Mouse (Mus musculus) lung, postnatal 0 days (tissue): ENCODE data around the gene Folr1. TPM values are rescaled to one million over a fixed set of nuclear protein-coding genes. Genes with fewer than 3 reads are reported as not detected.
A peak's percentile ranks its signal among the peaks of the same experiment; 100 is the strongest.

Experiments used
- ATAC-seq: fragments of 200-750 bp; cut with Nextera tagmentation; 2 replicates; pipeline ENCODE4 v1.8.0; 2017; ENCODE audit warnings: moderate library complexity
- DNase-seq: peaks from one replicate; pipeline ENCODE4 v3.0.0-alpha.2; 2016; ENCODE audit warnings: low spot score
- H3K27ac ChIP-seq: fragments of 300-500 bp; sonication (generic); 2 replicates; pipeline ENCODE4 v1.5.1; 2014; ENCODE audit warnings: antibody characterized with exemption, mild to moderate bottlenecking, low read length, mixed read lengths
- H3K27me3 ChIP-seq: fragments of 300-500 bp; sonication (generic); replicated peaks from 2 replicates; pipeline ENCODE4 v1.6.1; 2014; ENCODE audit warnings: low read length, mixed read lengths; ENCODE audit not compliant: insufficient read depth
- H3K36me3 ChIP-seq: fragments of 300-500 bp; sonication (generic); 2 replicates; pipeline ENCODE4 v1.6.1; 2014; ENCODE audit warnings: low read length, mixed read lengths; ENCODE audit not compliant: insufficient read depth
- H3K4me1 ChIP-seq: fragments of 300-500 bp; sonication (generic); 2 replicates; pipeline ENCODE4 v1.6.1; 2014; ENCODE audit warnings: antibody characterized with exemption, low read depth, low read length, mixed read lengths; ENCODE audit not compliant: insufficient read depth
- H3K4me2 ChIP-seq: fragments of 300-500 bp; sonication (generic); replicated peaks from 2 replicates; pipeline ENCODE4 v1.6.1; 2014; ENCODE audit warnings: low read depth, mild to moderate bottlenecking, low read length, moderate library complexity, mixed read lengths
- H3K4me3 ChIP-seq: fragments of 300-500 bp; sonication (generic); 2 replicates; pipeline ENCODE4 v1.5.1; 2014; ENCODE audit warnings: low read depth, low read length
- H3K9ac ChIP-seq: fragments of 300-500 bp; sonication (generic); replicated peaks from 2 replicates; pipeline ENCODE4 v1.6.1; 2014; ENCODE audit warnings: low read depth, mild to moderate bottlenecking
- H3K9me3 ChIP-seq: fragments of 300-500 bp; sonication (generic); 2 replicates; pipeline ENCODE4 v1.6.1; 2016; ENCODE audit warnings: low read length, mixed read lengths
- CTCF ChIP-seq: IDR thresholded peaks from 2 replicates; pipeline ENCODE4 v1.5.1; 2016; ENCODE audit warnings: antibody characterized with exemption, mild to moderate bottlenecking
- EP300 ChIP-seq: IDR thresholded peaks from 2 replicates; pipeline ENCODE4 v1.6.1; 2016; ENCODE audit warnings: antibody characterized with exemption, mild to moderate bottlenecking, control low read depth
- WGBS: fragments of 180-500 bp; shearing (Covaris S2); extraction: QIAGEN DNeasy Blood & Tissue Kit; methylation state at CpG from one replicate; pipeline ENCODE4 v1.1.7; 2014; 5-methylcytosine and 5-hydroxymethylcytosine counted together
- polyA plus RNA-seq: library from polyadenylated mRNA; unstranded; fragments of >200 nt; fragmentation: Nextera tagmentation; extraction: Ambion mirVana; gene quantifications from 2 replicates; pipeline ENCODE4 v1.2.1, GENCODE M21; 2015

Gene Folr1
- polyA plus RNA-seq, 1 experiment from 2014 or later: 0.95 TPM

GRCm38 (mm10) chr7:101866491-101867265, 3.9 kb downstream of the Folr1 start:
- ATAC-seq (no peak), DNase-seq (no peak)
- no peaks in the 10 kb centered on the region for H3K27me3 ChIP-seq
- H3K4me2 ChIP-seq: no peak overlapping the region
- no peak for TF ChIP-seq EP300
- WGBS: 78% methylated on average over 11 of the region's 11 CpGs
- no peak overlapping the region for H3K9ac ChIP-seq
- H3K9me3 ChIP-seq: no peaks in the 10 kb centered on the region
- H3K4me1 ChIP-seq: no peaks in the 10 kb centered on the region
- H3K36me3 ChIP-seq: no peaks in the 10 kb centered on the region
- H3K27ac ChIP-seq: no peak overlapping the region
- no peak overlapping the region for H3K4me3 ChIP-seq

GRCm38 (mm10) chr7:101863415-101863814, 7.2 kb downstream of the Folr1 start, which contains the start of gene Anapc15:
Anapc15 (plus strand) TSS chr7:101863715.
- DNase-seq (no peak), ATAC-seq (no peak)
- Histone ChIP-seq H3K9me3 (no peaks in the 10 kb centered on the region), H3K4me3 (no peak within 1 kb of the TSS), H3K36me3 (no peaks in the 10 kb centered on the region), H3K4me2 (no peak within 1 kb of the TSS), H3K9ac (no peak within 1 kb of the TSS), H3K4me1 (no peaks in the 10 kb centered on the region), H3K27me3 (no peaks in the 10 kb centered on the region), H3K27ac (no peak within 1 kb of the TSS)
- 63% methylated on average over 3 of the region's 3 CpGs for WGBS
- TF ChIP-seq EP300: no peak
- TF ChIP-seq CTCF: no peak

DNA sequence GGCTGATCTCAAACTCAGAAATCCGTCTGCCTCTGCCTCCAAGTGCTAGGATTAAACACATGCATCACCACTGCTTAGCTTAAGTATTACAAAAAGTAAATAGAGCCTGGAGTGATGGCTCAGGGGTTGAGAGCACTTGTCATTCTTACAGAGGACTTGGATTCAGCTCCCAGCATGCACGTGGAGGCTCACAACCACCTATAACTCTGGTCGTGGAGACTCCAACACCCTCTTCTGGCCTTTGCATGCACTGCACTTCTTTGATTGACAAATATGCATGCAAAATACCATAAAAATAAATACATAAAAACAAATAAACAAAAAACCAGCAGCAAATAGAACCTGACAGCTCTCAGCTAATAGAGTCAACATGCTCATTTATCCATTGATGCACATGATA, 8.3 kb downstream of the Folr1 start:
- no peaks in the 10 kb centered on the region for H3K27me3 ChIP-seq
- no peaks in the 10 kb centered on the region for H3K4me1 ChIP-seq
- TF ChIP-seq CTCF (no peak), EP300 (no peak)
- H3K4me2 ChIP-seq: no peak overlapping the region
- ATAC-seq (no peak), DNase-seq (no peak)
- no peaks in the 10 kb centered on the region for H3K9me3 ChIP-seq
- no peaks in the 10 kb centered on the region for H3K36me3 ChIP-seq
- H3K27ac ChIP-seq: no peak overlapping the region
- H3K4me3 ChIP-seq: no peak overlapping the region
- no peak overlapping the region for H3K9ac ChIP-seq
- WGBS: 44% methylated on average over 3 of the region's 3 CpGs

DNA sequence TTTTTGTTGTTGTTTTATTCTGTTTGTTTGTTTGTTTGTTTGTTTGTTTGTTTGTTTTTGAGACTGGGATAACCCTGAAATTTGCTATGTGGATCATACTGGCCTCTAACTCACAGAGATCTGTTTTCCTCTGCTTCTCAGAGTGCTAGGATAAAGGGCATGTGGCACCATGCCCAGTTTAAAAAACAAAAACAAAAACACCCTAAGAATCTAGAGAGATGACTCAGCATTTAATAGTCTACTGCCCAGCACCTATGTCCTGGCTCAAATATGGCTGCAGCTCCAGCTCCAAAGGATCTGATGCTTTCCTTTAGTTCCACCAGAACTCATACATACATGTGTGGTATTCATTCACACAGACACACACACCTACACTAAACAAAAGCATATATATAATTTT, 9.6 kb downstream of the Folr1 start:
- Histone ChIP-seq H3K4me2 (no peak overlapping the region), H3K27me3 (no peaks in the 10 kb centered on the region), H3K4me3 (no peak overlapping the region), H3K9me3 (no peaks in the 10 kb centered on the region), H3K9ac (no peak overlapping the region), H3K36me3 (no peaks in the 10 kb centered on the region), H3K27ac (no peak overlapping the region), H3K4me1 (no peaks in the 10 kb centered on the region)
- DNase-seq (no peak), ATAC-seq (no peak)
- no peak for TF ChIP-seq EP300
- no peak for TF ChIP-seq CTCF

DNA sequence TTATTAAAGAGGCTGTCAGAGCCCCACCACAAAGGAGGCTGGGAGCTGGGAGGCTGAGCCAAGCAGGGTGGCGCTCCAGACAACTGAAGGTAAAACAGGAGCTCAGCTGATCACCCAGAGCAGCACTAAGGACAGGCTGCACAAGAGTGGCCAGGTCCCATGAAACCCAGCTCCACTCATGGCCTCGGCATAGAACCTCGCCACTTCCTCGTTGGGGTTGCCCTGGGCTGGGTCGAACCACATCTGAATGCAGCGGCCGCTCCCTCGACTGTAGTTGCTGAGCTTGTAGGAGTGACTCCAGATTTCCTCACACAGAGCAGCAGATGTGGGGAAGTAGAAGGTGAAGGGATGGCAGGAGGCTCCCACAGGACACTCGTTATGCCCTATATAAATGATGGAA, 12.2 kb downstream of the Folr1 start:
- no peaks in the 10 kb centered on the region for H3K36me3 ChIP-seq
- no peak overlapping the region for H3K9ac ChIP-seq
- H3K4me1 ChIP-seq: no peaks in the 10 kb centered on the region
- WGBS: 72% methylated on average over 9 of the region's 9 CpGs
- no peaks in the 10 kb centered on the region for H3K9me3 ChIP-seq
- no peak overlapping the region for H3K27ac ChIP-seq
- ATAC-seq: peak; percentile 17; the same call in 1 of the 2 replicates
- no peak for TF ChIP-seq EP300
- no peak for TF ChIP-seq CTCF
- no peak for DNase-seq
- H3K4me3 ChIP-seq: no peak overlapping the region
- no peaks in the 10 kb centered on the region for H3K27me3 ChIP-seq
- no peak overlapping the region for H3K4me2 ChIP-seq

DNA sequence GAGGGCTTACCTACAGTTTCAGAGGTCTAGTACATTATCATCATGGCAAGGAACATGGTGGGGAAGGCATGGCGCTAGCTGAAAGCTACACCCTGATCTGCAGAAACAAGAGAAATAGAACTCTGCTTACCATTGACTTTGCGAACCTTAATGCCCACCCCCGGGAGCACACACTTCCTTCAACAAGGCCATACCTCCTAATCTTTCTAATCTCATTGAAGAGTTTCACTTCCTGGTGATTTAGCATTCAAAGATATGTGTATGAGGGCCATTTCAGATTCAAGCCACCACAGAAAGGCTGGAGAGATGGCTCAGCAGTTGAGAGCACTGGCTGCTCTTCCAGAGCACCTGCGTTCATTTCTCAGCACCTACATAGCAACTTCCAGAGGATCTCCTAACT, 13.5 kb downstream of the Folr1 start, which contains the start of gene Folr2:
Folr2 (minus strand) TSS at position 101 of the 400 bp plus-strand sequence.
- ATAC-seq: no peak
- H3K36me3 ChIP-seq: no peaks in the 10 kb centered on the region

More for the DNA sequence above, 13.5 kb downstream of the Folr1 start, which contains the start of gene Folr2:
- Histone ChIP-seq H3K9ac (no peak within 1 kb of the TSS), H3K27ac (no peak within 1 kb of the TSS), H3K4me3 (no peak within 1 kb of the TSS), H3K27me3 (no peaks in the 10 kb centered on the region), H3K9me3 (no peaks in the 10 kb centered on the region), H3K4me2 (no peak within 1 kb of the TSS), H3K4me1 (no peaks in the 10 kb centered on the region)
- 85% methylated on average over 4 of the region's 4 CpGs for WGBS
- no peak for TF ChIP-seq CTCF
- TF ChIP-seq EP300: no peak
- DNase-seq: no peak
